ENCODE assay signal across 19 mouse cellular contexts in genomic region chr17:11142321-11142720, GRCm38 (mm10).
DNase-seq lines count a peak whose midpoint lies in the region; ATAC-seq and TF ChIP-seq lines count a peak whose summit lies in the region.
"Had no signal": no experiment of that assay in that cellular context is flagged by ENCODE, and none has a peak within 500 bp of the region (broad histone marks: within the 10 kb centered on the region; RNA-seq: fewer than 3 reads in every experiment).

No protein-coding gene starts in this region.

- 34% methylated on average over 5 of the region's 5 CpGs for WGBS in forebrain, embryonic 15.5 days
- WGBS in forebrain, postnatal 0 days, result 30% methylated on average over 5 of the region's 5 CpGs
- 38% methylated on average over 5 of the region's 5 CpGs for WGBS in midbrain, postnatal 0 days

- H3K9ac ChIP-seq in forebrain, embryonic 15.5 days (replicated peaks), result no peak overlapping the region
- H3K9ac ChIP-seq in forebrain, postnatal 0 days, result no peak overlapping the region
- H3K9ac ChIP-seq in midbrain, postnatal 0 days (replicated peaks; ENCODE audit: low read length, poor library complexity, severe bottlenecking), result no peak overlapping the region
- H3K9ac ChIP-seq: embryonic facial prominence, embryonic 13.5 days; limb, embryonic 12.5 days; midbrain, embryonic 12.5 days had no signal

- no peaks in the 10 kb centered on the region for H3K9me3 ChIP-seq in forebrain, embryonic 15.5 days
- H3K9me3 ChIP-seq in forebrain, postnatal 0 days (ENCODE audit: low read length), result no peaks in the 10 kb centered on the region
- H3K9me3 ChIP-seq in midbrain, postnatal 0 days (ENCODE audit: low read length), result no peaks in the 10 kb centered on the region
- H3K9me3 ChIP-seq: embryonic facial prominence, embryonic 13.5 days; G1E; limb, embryonic 12.5 days; midbrain, embryonic 12.5 days had no signal

- H3K4me1 ChIP-seq in forebrain, embryonic 15.5 days, result peaks cover 7% of the 10 kb centered on the region
- H3K4me1 ChIP-seq in forebrain, postnatal 0 days (ENCODE audit: insufficient read depth), result no peaks in the 10 kb centered on the region
- H3K4me1 ChIP-seq in midbrain, postnatal 0 days (ENCODE audit: insufficient read depth, low read length), result no peaks in the 10 kb centered on the region
- H3K4me1 ChIP-seq: embryonic facial prominence, embryonic 13.5 days; limb, embryonic 12.5 days; midbrain, embryonic 12.5 days had no signal

- H3K4me2 ChIP-seq in forebrain, embryonic 15.5 days (replicated peaks), result no peak overlapping the region
- H3K4me2 ChIP-seq in forebrain, postnatal 0 days (ENCODE audit: low read depth), result no peak overlapping the region
- H3K4me2 ChIP-seq in midbrain, postnatal 0 days (ENCODE audit: low read depth, low read length, poor library complexity, severe bottlenecking), result no peak overlapping the region
- H3K4me2 ChIP-seq: embryonic facial prominence, embryonic 13.5 days; limb, embryonic 12.5 days; midbrain, embryonic 12.5 days had no signal

- no peaks in the 10 kb centered on the region for H3K27me3 ChIP-seq in forebrain, embryonic 15.5 days
- H3K27me3 ChIP-seq in forebrain, postnatal 0 days (ENCODE audit: insufficient read depth, low read length), result no peaks in the 10 kb centered on the region
- H3K27me3 ChIP-seq in midbrain, postnatal 0 days (ENCODE audit: insufficient read depth, low read length), result no peaks in the 10 kb centered on the region
- H3K27me3 ChIP-seq: embryonic facial prominence, embryonic 13.5 days; limb, embryonic 12.5 days; midbrain, embryonic 12.5 days had no signal

- no peak for TF ChIP-seq POLR2A in brain, embryonic 14.5 days (IDR thresholded peaks at IDR 0.05; ENCODE audit: borderline replicate concordance, extremely low read depth, insufficient read depth, insufficient read length, poor library complexity, severe bottlenecking)

- H3K27ac ChIP-seq in forebrain, embryonic 15.5 days (replicated peaks), result peak overlapping the region; percentile 68
- H3K27ac ChIP-seq in forebrain, postnatal 0 days (ENCODE audit: low read depth, low read length), result no peak overlapping the region
- H3K27ac ChIP-seq in midbrain, postnatal 0 days (ENCODE audit: low read depth, low read length), result no peak overlapping the region
- H3K27ac ChIP-seq: embryonic facial prominence, embryonic 13.5 days; gastrocnemius, adult 2 months; limb, embryonic 12.5 days; midbrain, embryonic 12.5 days had no signal

- H3K4me3 ChIP-seq in forebrain, embryonic 15.5 days, result no peak overlapping the region
- no peak overlapping the region for H3K4me3 ChIP-seq in forebrain, postnatal 0 days (ENCODE audit: low read depth, low read length)
- H3K4me3 ChIP-seq in midbrain, postnatal 0 days (ENCODE audit: low read depth, low read length), result no peak overlapping the region
- H3K4me3 ChIP-seq: embryonic facial prominence, embryonic 13.5 days; gastrocnemius, adult 2 months; limb, embryonic 12.5 days; midbrain, embryonic 12.5 days had no signal

- ATAC-seq in forebrain, embryonic 15.5 days (replicated peaks), result no peak
- no peak for ATAC-seq in forebrain, postnatal 0 days
- no peak for ATAC-seq in midbrain, postnatal 0 days (ENCODE audit: low FRiP score)

- TF ChIP-seq CTCF in forebrain, postnatal 0 days (IDR thresholded peaks at IDR 0.05; ENCODE audit: low read depth), result no peak
- TF ChIP-seq CTCF in brain, embryonic 14.5 days (IDR thresholded peaks at IDR 0.05; ENCODE audit: borderline replicate concordance, extremely low read depth, insufficient read depth, insufficient read length), result no peak
- no peak for TF ChIP-seq CTCF in midbrain, postnatal 0 days (IDR thresholded peaks at IDR 0.05)

- DNase-seq in forebrain, postnatal 0 days, result no peak
- peak; percentile 83 for DNase-seq in brain, embryonic 14.5 days (ENCODE audit: low read depth)
- peak; percentile 44 for DNase-seq in layer of hippocampus, adult 9-10 months (ENCODE audit: low spot score)
- DNase-seq in midbrain, postnatal 0 days (ENCODE audit: low spot score), result peak; percentile 57
- DNase-seq in lung, postnatal 10 days, result no peak
- no peak for DNase-seq in ovary, postnatal 14 days (ENCODE audit: low spot score)
- DNase-seq in adrenal gland, postnatal 14 days, result no peak
- DNase-seq: B cell, adult 2 months; cerebellum, postnatal 36 days; gastrocnemius, adult 2 months; heart, postnatal 4 days; kidney, adult 9 months; lung, adult 2 months; spleen, adult 18-20 months had no signal

- H3K36me3 ChIP-seq in forebrain, embryonic 15.5 days, result no peaks in the 10 kb centered on the region
- no peaks in the 10 kb centered on the region for H3K36me3 ChIP-seq in forebrain, postnatal 0 days (ENCODE audit: insufficient read depth)
- H3K36me3 ChIP-seq in midbrain, postnatal 0 days (ENCODE audit: insufficient read depth, low read length), result no peaks in the 10 kb centered on the region
- H3K36me3 ChIP-seq: embryonic facial prominence, embryonic 13.5 days; G1E; limb, embryonic 12.5 days; midbrain, embryonic 12.5 days had no signal

Comparison
In these comparisons a context has a peak if more than half of its experiments do, and no peak if none do; other contexts are left out.
1. DNase-seq: peak in brain, embryonic 14.5 days (single experiment), layer of hippocampus, adult 9-10 months (single experiment) and midbrain, postnatal 0 days (single experiment); none in forebrain, postnatal 0 days (single experiment), lung, postnatal 10 days (single experiment), ovary, postnatal 14 days (single experiment) and adrenal gland, postnatal 14 days (single experiment).